Mouse (Mus musculus) common myeloid progenitor, adult 5-6 weeks (primary cell): ENCODE measurements around the gene Romo1. TPM values are rescaled to one million over a fixed set of nuclear protein-coding genes. Genes with fewer than 3 reads are reported as not detected.
"Not testable (repeated sequence)": the region's sequence is repeated elsewhere in the genome, so short reads cannot be mapped to it uniquely, and the experiment has no call there.

Source experiments
- ATAC-seq: replicated peaks from 2 replicates; pipeline ENCODE4 v1.8.0; 2016; ENCODE audit warnings: low read depth, mild to moderate bottlenecking, moderate TSS enrichment, inconsistent platforms; ENCODE audit not compliant: poor library complexity, severe bottlenecking
- total RNA-seq: library from RNA; stranded (forward); fragments of 200-1000, 187-1606 nt; gene quantifications from 2 replicates; pipeline ENCODE4 v1.2.3, GENCODE M21; 2017

Romo1 gene
- total RNA-seq, result 15.8 and 28.5 TPM in 2 replicates

GRCm38 (mm10) chr2:156143953-156144724 lies at the start of gene Romo1, which contains the start of gene Nfs1:
TSS of gene Romo1 (plus strand) at chr2:156144039.
TSS of gene Nfs1 (minus strand) at chr2:156144186.
- peak; percentile 96 for ATAC-seq

DNA sequence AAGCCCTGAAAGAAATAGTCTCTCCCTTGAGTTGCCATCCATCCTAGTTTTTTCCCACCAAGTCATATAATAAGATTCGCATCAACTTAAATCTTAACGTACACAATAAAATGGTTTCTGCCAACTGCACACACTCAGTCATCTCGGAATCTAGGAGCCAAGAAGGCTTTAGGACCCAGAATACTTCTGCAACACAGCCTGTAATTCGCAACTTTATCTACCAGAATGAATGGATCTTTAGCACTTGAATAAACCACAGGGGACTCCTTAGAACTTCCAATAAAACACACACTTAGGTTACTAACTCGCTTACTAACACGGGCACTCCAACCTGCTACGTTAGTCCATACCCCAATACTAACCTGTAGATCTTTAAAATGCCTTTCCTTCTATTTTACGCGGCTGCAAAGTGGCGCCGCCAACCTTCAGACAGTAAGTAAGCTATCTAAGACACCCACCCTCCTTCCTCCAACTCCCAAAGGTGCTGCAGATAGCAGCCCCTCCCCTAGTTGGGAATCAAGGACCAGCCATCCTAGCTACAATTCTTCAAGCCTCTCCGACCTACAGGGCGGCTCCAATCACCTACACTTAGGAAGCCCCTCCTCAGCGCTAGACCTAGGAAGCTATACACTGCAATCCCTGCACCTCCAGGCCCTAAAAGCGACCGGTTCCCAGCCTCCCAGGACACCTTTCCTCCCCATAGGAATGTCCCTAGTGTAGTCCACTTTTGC lies 33.0 kb upstream of the Romo1 start:
- ATAC-seq, result peak; percentile 43; the same call in 1 of the 2 replicates

DNA sequence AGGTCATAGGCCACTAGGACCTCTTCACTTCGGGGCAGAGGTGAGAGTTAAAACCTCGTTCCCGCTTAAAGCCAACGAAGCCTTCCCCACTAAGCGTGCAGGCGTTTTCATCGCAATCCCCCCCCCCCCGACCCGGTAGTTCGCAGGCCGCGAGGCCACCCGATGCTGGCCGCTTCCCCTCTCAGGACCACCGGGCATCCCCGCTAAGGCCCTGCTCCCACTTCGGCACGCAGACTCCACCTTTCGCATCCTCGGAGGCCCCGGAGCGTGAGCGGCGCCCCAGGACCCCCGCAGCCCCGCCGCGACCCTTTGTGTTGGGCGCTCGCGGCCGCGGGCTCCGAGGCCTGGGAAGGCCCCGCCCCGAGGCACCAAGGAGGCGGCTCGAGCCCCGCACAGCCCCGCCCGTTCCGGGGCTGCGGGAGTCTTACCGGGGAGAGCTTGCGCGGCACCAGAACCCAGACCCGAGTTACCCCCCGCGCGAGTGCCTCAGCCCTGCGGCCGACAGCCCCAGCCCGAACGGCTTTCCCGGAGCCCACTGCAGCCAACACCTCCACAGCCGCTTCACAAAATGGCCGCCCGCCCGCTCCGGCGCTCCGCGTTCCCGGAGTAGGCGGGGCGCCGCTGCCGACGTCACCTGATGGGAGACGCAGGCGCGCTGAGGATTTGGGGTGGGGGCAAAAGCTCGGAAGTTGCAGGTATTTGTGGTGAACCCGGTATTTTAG lies 32.3 kb upstream of the Romo1 start, which contains the start of the genes Cpne1 and Rbm12:
Gene Cpne1, minus strand, starts transcription at position 608 of the 722 bp plus-strand sequence.
Gene Rbm12, minus strand, starts transcription at position 621 of the 722 bp plus-strand sequence.
- peak; percentile 91 for ATAC-seq

DNA sequence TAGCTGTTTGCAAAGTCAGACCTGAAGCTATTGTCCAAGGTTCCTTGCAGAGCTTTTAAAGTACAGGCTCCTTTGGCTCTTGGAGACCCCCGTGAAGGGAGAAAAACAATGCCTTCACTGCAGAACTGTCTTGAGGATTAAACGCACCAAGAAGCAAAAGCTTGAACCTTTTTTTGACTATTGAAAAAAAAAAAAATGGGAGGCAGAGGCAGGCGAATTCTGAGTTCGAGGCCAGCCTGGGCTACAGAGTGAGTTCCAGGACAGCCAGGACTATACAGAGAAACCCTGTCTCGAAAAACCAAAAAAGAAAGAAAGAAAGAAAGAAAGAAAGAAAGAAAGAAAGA lies 31.8 kb upstream of the Romo1 start:
- not testable (repeated sequence) for ATAC-seq

DNA sequence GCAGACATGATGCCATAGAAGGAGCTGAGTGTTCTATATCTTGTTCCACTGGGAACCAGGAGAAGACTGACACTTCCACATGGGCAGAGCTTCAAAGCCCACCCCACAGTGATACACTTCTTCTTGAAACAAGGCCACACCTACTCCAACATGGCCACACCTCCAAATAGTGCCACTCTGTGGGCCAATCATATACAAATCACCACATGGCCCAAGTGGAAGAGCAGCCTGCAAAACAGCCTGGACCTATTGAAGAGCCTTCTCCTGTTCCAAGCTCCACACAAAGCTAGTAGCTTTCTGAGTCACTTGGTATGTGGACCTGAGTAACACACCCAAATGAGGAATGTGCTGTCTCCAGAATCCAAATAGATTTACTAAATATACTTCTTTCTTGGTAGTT lies 24.3 kb upstream of the Romo1 start:
- ATAC-seq, result no peak

DNA sequence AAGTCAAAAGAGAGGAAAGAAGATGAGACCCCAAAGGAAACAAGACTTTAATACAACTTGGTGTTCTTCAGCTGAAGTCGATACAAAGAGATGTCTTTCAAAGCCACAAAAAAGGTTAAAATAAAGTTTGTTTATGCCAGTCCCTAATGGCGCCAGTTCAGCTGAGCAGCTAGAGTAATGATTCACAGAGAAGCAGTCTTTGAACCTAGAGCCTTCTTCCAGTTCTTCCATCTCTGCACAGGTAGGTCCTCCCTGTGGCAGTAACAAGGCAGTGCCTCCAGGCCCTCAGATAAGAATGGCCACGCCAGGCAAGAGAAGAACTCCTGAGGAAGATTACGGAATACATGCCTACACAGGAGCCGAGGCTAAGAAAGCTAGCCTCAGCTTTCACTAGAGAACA lies 20.1 kb upstream of the Romo1 start:
- no peak for ATAC-seq

DNA sequence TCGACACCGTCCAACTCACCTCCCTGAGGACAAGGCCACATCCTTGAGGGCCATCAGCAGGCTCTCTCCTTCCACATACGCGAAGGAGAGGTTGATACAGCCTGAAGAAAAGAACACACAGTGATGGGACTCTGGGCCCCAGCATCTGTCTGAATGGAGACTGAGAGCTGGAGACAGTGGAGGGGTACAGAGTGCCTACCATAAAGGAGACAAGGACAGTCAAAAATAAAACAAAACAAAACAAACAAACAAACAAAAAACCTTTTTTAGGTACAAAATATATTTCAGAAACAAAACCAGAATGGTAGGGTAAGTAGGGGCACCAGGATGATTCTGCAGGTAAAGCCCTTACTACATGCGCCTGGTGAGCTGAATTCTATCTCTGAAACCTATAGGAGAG lies 16.8 kb upstream of the Romo1 start, which contains the start of gene Gm28036:
Gene Gm28036, minus strand, starts transcription at position 101 of the 400 bp plus-strand sequence.
- ATAC-seq, result no peak

- ATAC-seq, result no peak
Observed at GRCm38 (mm10) chr2:156134161-156134560, 9.7 kb upstream of the Romo1 start.

GRCm38 (mm10) chr2:156135695-156136094 lies 8.1 kb upstream of the Romo1 start:
- ATAC-seq, result no peak

DNA sequence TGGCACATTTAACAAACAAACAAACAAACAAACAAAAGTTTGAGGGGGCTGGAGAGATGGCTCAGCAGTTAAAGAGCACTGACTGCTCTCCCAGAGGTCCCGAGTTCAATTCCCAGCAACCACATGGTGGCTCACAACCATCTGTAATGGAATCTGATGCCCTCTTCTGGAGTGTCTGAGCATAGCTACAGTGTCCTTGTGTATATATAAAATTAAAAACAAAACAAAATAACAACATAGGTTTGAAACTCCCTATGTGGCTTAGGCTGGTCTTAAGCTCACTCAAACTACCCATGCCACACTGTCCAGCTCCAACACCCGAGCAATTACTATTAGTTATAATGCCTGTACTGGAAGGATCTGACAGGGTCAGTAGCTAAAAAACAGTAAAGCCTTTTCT lies 1.0 kb upstream of the Romo1 start:
- ATAC-seq, result no peak

GRCm38 (mm10) chr2:156143367-156143766 lies 472 bp upstream of the Romo1 start:
- no peak for ATAC-seq

DNA sequence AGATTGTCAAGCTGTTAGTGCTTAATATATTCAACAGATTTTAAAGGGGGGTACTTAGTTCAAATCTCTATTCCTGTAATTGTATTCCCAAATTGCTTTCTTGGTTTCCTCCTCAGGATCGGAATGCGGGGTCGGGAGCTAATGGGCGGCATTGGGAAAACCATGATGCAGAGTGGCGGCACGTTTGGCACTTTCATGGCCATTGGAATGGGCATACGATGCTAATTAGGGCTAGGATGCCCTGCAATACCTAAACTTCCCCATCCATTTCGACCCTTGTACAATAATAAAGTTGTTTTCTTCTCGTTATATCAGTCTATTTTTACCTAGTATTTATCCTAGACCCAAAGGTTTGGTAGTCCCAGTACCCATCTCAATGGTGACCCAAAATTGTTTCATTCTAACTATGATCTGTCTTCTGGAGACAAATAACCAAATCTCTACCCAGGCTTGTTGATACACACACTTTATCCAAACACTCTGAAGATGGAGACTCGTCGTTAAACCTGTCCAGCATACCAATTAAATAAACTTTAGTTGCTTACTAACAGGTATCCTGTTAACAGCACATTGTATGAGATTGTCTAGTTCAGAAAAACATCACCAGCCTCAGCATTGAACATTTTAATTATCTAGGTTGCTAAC lies 1.8 kb downstream of the Romo1 start:
- ATAC-seq, result no peak

DNA sequence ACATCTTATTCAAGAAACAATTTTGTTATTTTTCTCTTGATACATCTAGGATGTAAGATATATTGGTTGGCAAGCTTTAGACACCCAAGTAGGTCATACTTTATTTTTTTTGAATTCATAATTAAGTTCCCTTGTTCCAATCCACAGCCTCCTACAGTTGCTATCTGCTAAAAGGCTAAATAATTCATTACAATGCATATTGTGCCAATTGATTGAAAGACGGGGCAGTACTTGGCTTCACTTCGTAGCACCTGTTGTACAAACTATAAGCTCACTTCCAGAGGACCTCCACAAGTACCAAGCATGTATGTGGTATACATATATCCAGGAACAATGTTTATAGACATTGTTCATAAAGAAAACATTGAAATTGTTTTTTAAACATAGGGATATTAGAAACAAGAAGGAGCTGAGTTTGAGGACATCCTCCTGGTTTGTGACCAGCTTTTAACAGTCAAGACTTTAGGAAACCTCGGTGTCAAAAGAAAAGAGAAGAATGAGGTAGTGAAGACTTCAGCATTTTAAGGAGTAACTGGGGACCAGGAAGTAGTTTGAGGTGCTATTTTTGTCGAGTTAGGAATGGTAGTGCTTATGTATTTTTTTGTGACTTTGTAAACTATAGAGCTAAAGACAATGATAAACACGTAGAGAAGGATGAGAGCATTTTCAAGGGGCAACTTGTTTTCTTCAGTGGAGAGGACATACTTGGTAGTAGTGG lies 2.6 kb downstream of the Romo1 start:
- ATAC-seq, result no peak

DNA sequence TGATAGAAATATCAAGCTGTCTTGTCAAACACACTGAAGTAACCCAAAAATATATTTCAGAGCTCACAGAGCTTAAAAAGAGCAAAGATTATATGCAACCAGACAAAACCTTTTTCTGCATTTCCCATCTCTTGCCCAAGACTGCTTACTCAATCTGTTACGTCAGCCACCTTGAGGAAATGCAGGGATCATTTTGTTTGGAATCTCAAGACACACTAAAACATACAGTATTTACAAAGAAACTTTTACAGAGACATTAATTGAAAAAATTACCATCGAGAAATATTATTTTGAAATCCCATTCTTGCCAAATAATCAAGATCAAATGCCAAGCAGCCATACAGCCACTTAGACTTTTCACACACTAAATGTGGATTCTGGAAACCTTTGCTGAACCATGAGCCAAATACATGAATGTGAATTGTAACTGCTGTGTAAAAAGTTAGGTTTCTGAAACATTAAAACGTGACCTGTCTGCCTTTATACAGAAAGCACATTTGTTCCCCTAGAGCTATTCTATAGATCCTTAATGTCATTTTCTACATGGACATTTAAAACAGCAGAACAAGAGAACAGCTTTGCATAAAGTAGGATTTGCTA lies 3.6 kb downstream of the Romo1 start:
- no peak for ATAC-seq

- no peak for ATAC-seq
Observed at GRCm38 (mm10) chr2:156151538-156151937, 7.7 kb downstream of the Romo1 start.

- ATAC-seq, result no peak
Observed at GRCm38 (mm10) chr2:156165478-156165877, 21.6 kb downstream of the Romo1 start.

GRCm38 (mm10) chr2:156166557-156166956 lies 22.7 kb downstream of the Romo1 start:
- no peak for ATAC-seq

DNA sequence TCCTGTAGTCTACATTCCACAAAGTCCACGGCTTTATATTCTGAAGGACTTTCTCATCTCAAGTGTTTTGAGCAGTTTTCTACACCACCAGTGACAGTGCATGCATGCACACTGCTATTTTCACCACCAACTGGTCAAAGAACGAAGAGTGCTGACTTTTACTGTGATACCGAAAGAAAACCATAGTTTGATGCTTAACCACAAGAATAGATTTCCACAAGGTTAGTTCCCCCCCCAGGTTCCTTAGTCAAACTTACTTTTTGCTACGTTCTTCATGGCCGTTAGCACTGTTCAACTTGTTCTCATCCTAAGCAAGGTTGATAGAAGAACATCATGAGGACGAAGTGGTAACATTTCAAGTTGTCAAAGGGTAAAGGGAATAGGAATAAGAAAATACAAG lies 33.2 kb downstream of the Romo1 start:
- ATAC-seq, result no peak

GRCm38 (mm10) chr2:156177651-156178050 lies 33.8 kb downstream of the Romo1 start:
- no peak for ATAC-seq
